Mouse (Mus musculus): ENCODE results near the gene Slc25a21.

DNA sequence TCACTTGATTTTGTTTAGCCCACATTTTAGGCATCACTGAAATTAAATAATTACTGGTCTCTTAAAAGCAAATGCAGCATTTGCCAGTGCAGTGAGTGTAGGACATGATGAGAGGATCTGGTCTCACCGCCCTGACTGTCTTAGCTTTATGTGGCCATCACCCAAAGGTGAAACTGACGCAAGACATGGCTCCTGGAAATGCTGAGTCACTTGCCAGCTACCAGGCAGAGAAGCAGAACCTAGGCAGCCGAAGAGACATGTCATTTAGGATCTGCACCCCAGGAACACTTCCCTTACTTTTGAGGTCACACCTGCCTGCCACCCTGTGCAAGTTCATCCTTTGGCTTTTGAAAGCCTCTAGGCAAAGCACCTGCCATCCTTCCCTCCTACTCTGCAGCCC lies 180.4 kb downstream of the Slc25a21 start:
- TF ChIP-seq POLR2A (IDR thresholded peaks at IDR 0.05; ENCODE audit: low read depth, low read length) (no peak), CTCF (IDR thresholded peaks at IDR 0.05; ENCODE audit: extremely low read depth, insufficient read length, insufficient replicate concordance, low read depth, low read length) (no peak)
